Mouse (Mus musculus): ENCODE results near the gene Armc8. TPM values are rescaled to one million over a fixed set of nuclear protein-coding genes. Genes with fewer than 3 reads are reported as not detected.

The Armc8 gene
- total RNA-seq, 2 experiments from 2014 or later = 26.7 to 27.9 TPM

DNA sequence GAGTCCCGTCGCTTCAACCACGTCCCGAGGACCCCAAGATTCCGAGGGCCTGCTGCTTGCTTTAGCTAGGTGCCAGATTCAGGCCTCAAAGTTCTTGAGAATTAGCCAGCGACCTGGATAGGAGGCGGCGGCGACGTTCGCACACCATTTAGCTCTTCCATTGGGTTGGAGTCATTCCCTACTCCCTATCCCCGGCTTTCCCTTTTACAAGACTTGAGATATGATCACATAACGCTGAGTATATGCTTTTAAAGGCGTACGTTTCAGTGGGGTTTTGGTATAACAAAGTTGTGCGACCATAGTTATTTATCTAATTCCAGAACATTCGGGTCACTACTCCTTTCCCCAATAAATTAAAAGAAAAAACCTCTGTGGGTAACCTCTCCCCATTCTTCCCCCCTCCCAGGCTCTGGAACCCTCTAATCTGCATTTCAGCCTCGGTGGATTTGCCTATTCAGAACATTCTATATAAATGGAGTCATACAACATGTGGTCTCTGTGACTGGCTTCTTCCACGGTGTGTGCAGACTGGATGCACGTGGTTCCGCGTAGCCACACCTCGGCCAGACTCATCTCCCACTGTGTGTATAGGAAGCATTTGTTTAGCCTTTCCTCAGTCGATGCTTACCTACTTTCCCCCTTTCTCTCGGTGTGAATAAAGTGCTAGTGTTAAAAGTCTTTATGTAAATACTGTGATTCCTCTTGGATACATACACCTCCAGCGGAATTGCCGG is 131.5 kb downstream of the Armc8 start, which contains the start of gene Mras:
Gene Mras, minus strand, starts transcription at position 351 of the 734 bp plus-strand sequence.
- Histone ChIP-seq H3K4me3 (peak within 1 kb of the TSS; percentile 91), H3K27ac (peak within 1 kb of the TSS; percentile 98)
- DNase-seq = peak; percentile 28
- no peak for TF ChIP-seq CTCF (IDR thresholded peaks at IDR 0.05)
- intact Hi-C loops (cut with DNase I) = loop anchor here (2.0 to 10.0 kb wide), 2 partner anchors 36 to 192 kb away; partner anchors contain the start of gene Cep70

- TF ChIP-seq CTCF (IDR thresholded peaks at IDR 0.05) = no peak
Observed at GRCm38 (mm10) chr9:99436182-99437030, 132.3 kb downstream of the Armc8 start.

DNA sequence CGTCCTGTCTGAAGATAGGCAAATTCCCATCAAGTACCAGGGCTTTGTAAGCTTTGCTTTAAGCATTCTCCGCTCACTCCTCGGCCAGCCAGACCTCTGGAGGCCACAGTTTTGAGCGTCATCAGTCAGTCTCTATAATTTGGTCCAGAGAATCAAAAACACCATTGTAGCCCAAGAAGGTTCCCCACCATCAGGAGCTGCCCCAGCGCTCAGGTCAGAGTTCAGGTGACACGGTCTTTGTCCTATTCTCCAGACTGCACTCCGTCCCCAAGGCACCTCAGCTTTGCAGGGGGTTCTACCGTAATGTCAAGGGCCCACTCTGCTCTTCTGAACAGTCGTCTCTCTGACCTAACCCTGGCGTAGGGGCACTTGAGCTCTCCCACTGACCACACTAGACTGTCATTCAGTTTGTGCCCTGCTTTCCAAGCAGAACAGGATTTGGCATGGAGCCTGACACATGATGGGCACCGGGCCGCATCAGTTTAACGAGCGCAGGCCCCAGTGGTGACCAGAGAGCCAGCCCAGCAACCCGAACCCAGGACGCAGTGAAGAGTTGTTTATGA is 133.0 kb downstream of the Armc8 start:
- intact Hi-C loops (cut with DNase I) = loop anchor here (2.0 to 10.0 kb wide), 2 partner anchors 35 to 191 kb away; partner anchors contain the start of gene Cep70
- peak overlapping the region; percentile 91 for H3K4me3 ChIP-seq
- TF ChIP-seq CTCF (IDR thresholded peaks at IDR 0.05) = no peak
- DNase-seq = peak; percentile 75
- peak overlapping the region; percentile 98 for H3K27ac ChIP-seq

More at GRCm38 (mm10) chr9:99436182-99437030, 132.3 kb downstream of the Armc8 start:
- H3K27ac ChIP-seq = peak overlapping the region; percentile 98
- intact Hi-C loops (cut with DNase I) = loop anchor here (2.0 to 10.0 kb wide), 2 partner anchors 36 to 192 kb away; partner anchors contain the start of gene Cep70
- DNase-seq = peak; percentile 95
- H3K4me3 ChIP-seq = peak overlapping the region; percentile 91

DNA sequence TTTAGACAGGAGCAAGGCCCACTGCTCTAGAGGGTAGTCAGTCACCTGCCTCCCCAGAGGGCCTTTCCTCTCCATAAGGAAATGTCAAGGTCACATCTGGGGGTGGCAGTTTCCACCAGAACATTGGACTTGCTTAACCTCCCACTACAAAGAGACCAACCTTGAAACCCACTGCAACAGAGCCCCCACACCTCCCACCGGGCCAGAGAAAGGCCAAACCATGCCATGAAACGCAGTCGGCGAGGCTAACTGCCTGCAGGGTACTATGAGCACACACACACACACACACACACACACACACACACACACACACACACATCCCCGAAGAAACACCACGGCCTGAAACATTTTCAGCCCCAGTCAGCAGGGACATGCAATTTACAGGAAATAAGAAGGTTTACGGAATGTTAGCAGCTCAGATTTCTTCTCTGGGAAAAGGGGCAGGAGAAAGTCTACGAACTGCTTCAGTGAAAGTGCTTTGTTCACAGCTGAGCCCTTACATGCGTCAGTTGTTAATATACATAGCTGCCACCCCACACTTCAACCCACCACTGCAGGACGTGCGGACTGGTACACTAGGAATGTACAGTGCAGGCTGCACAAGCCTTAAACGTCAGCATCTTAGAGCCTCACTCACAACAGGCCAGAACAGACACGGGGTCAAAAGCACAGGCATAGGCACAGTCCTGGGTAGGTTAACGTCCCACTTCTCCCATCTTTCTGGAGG is 133.6 kb downstream of the Armc8 start:
- intact Hi-C loops (cut with DNase I) = loop anchor here (10.0 kb wide), 1 partner anchor 190 kb away; the partner anchor contains the start of gene Cep70
- peak overlapping the region; percentile 91 for H3K4me3 ChIP-seq
- no peak for TF ChIP-seq CTCF (IDR thresholded peaks at IDR 0.05)
- H3K27ac ChIP-seq = peak overlapping the region; percentile 98
- no peak for DNase-seq

DNA sequence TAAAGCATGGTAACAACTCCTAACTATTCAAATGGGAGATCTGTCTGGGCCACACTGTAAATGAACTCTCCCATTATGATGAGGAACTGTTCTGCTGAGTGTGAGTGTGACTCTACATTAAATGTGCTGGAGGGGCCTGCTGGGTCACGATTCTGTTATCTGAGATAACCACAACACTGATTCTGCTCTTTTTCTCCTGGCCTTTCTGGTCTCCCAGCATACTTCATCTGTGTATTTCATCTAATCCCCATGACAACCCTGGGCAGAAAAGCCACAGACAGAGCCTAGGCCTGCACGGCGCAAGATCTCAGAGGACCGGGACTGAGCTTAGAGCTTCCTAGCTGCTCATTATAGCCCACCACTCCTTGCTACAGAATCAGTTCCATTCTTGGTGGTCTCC is 136.2 kb downstream of the Armc8 start:
- TF ChIP-seq CTCF (IDR thresholded peaks at IDR 0.05) = no peak
- intact Hi-C loops (cut with DNase I) = loop anchor here (10.0 kb wide), 1 partner anchor 188 kb away; the partner anchor contains the start of gene Cep70

GRCm38 (mm10) chr9:99431963-99432362 is 136.7 kb downstream of the Armc8 start:
- no peak overlapping the region for H3K4me3 ChIP-seq
- H3K27ac ChIP-seq = no peak overlapping the region
- intact Hi-C loops (cut with DNase I) = loop anchor here (10.0 kb wide), 1 partner anchor 187 kb away; the partner anchor contains the start of gene Cep70
- no peak for DNase-seq
- TF ChIP-seq CTCF (IDR thresholded peaks at IDR 0.05) = no peak

More for the DNA sequence above, 136.2 kb downstream of the Armc8 start:
- no peak for DNase-seq
- Histone ChIP-seq H3K4me3 (no peak overlapping the region), H3K27ac (no peak overlapping the region)

- no peak for DNase-seq
- TF ChIP-seq CTCF (IDR thresholded peaks at IDR 0.05) = no peak
- Histone ChIP-seq H3K4me3 (no peak overlapping the region), H3K27ac (no peak overlapping the region)
- intact Hi-C loops (cut with DNase I) = loop anchor here (10.0 kb wide), 1 partner anchor 187 kb away; the partner anchor contains the start of gene Cep70
Observed at GRCm38 (mm10) chr9:99431346-99431745, 137.4 kb downstream of the Armc8 start.

DNA sequence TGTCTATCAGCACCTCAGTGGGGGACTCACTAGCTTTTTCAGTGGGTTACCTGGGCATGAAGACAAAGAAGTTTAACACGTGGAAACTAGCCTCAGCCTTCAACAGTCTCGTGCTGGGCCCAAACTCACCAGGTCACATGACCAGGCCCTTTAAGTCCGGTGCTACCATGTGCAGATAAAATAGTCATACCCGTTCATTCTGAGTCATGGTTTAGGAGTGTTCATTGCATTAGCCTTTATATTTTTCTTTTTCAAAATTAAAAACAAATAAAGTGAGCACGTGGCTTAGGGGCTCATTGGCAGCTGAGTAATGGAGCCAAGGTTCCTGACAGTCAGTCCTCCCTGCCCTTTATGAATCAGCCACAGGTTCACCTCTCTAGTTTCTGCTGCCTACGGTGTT is 137.9 kb downstream of the Armc8 start:
- Histone ChIP-seq H3K4me3 (no peak overlapping the region), H3K27ac (no peak overlapping the region)
- intact Hi-C loops (cut with DNase I) = loop anchor here (10.0 kb wide), 1 partner anchor 186 kb away; the partner anchor contains the start of gene Cep70
- TF ChIP-seq CTCF (IDR thresholded peaks at IDR 0.05) = no peak
- DNase-seq = no peak

DNA sequence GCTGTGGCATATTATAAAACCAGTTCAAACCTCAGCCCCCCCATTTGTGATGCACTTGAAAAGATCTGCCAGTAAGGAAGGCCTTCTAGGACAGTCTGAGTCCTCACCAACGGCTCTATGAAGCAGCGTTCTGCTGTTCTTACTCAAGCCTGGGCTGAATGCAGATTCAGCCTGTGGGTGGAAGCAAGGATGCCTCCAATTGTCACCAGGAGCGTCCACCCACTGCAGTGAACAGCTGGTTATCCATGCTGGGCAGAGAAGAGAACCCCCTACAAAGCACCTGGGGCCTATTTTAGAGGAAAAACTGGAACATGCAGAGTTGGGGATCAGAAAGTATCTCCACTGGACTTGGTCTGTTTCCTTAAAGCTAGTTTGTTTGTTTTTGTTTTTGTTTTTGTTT is 138.9 kb downstream of the Armc8 start:
- H3K27ac ChIP-seq = no peak overlapping the region
- intact Hi-C loops (cut with DNase I) = loop anchor here (10.0 kb wide), 1 partner anchor 185 kb away; the partner anchor contains the start of gene Cep70

DNA sequence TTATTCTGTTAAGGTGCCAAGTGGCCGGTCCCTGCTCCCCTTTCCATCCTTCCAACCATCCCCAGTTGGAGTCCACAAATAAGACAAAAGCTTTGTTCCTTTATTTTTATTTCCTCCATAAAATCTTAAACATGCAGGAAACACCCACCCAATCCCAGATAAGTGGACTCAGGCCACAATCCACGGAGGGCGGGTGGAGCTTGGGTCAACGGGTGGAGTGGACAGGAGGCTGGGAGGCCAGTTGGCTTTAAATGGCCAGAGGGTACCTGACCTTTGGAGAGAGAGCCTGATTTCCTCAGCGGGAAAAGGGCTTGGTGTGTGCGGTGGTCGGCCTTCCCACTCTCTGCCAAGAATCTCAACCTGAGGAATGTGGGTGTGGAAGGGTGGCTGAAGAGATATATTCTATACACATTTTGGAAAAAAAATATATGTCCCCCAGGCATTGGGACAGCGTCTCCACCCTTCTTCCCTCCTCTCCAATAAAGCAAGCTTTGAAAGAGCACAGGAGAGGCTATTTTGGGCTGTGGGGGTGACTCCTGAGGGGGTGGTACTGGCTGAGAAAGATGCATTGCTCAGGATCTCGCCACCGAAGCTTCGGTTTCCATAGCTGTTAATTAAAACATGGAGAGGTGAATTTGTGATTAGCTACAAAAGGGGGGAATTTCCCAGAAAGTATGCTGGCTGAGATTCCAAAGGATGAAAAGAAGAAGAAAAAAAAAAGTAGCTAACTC is 139.9 kb downstream of the Armc8 start:
- no peak overlapping the region for H3K4me3 ChIP-seq
- H3K27ac ChIP-seq = peak overlapping the region; percentile 41; the same call in 1 of the 2 replicates
- intact Hi-C loops (cut with DNase I) = no loop called here
- no peak for TF ChIP-seq CTCF (IDR thresholded peaks at IDR 0.05)
- no peak for DNase-seq

More for the DNA sequence above, 138.9 kb downstream of the Armc8 start:
- no peak for DNase-seq
- no peak overlapping the region for H3K4me3 ChIP-seq
- TF ChIP-seq CTCF (IDR thresholded peaks at IDR 0.05) = no peak

Other genes starting within 250 kb of the Armc8 start
- not detected for gene Esyt3, start 210.3 kb downstream of the Armc8 start, total RNA-seq (2021)
- gene Mras, start 131.5 kb downstream of the Armc8 start, total RNA-seq (2021) = 1 to 10 TPM; 5.0 to 5.7 TPM
- not detected for gene Nme9, start 117.4 kb downstream of the Armc8 start, total RNA-seq (2021)
- 1 to 10 TPM; 4.2 to 5.2 TPM for gene Dbr1, start 6.9 kb upstream of the Armc8 start, total RNA-seq (2021)
- gene A4gnt, start 43.6 kb upstream of the Armc8 start, total RNA-seq (2021) = not detected
- 1 to 10 TPM; 1.5 to 2.4 TPM for gene Dzip1l, start 60.6 kb upstream of the Armc8 start, total RNA-seq (2021)
- gene Cldn18, start 148.4 kb upstream of the Armc8 start, total RNA-seq (2021) = not detected

Measured in gastrocnemius, adult 2 months (tissue).